Mouse (Mus musculus) embryonic facial prominence, embryonic 15.5 days (tissue): ENCODE data around the gene Arhgap22. TPM values are rescaled to one million over a fixed set of nuclear protein-coding genes. Genes with fewer than 3 reads are reported as not detected.

Source experiments
- ATAC-seq: fragments of 200-750 bp; cut with Nextera tagmentation; 2 replicates; pipeline ENCODE4 v1.8.0; 2017; ENCODE audit warnings: low read depth, moderate TSS enrichment; ENCODE audit not compliant: insufficient number of reproducible peaks, low FRiP score, low TSS enrichment
- H3K27ac ChIP-seq: fragments of 300-500 bp; sonication (generic); replicated peaks from 2 replicates; pipeline ENCODE4 v1.5.1; 2015; ENCODE audit warnings: mild to moderate bottlenecking, inconsistent platforms
- H3K27me3 ChIP-seq: fragments of 300-500 bp; sonication (generic); 2 replicates; pipeline ENCODE4 v1.6.1; 2015; ENCODE audit warnings: inconsistent platforms
- H3K36me3 ChIP-seq: fragments of 300-500 bp; sonication (generic); 2 replicates; pipeline ENCODE4 v1.6.1; 2015; ENCODE audit warnings: mild to moderate bottlenecking, inconsistent platforms
- H3K4me1 ChIP-seq: fragments of 300-500 bp; sonication (generic); 2 replicates; pipeline ENCODE4 v1.6.1; 2015; ENCODE audit warnings: inconsistent platforms
- H3K4me2 ChIP-seq: fragments of 300-500 bp; sonication (generic); replicated peaks from 2 replicates; pipeline ENCODE4 v1.6.1; 2015; ENCODE audit warnings: mild to moderate bottlenecking, inconsistent platforms
- H3K4me3 ChIP-seq: fragments of 300-500 bp; sonication (generic); replicated peaks from 2 replicates; pipeline ENCODE4 v1.5.1; 2015; ENCODE audit warnings: mild to moderate bottlenecking, inconsistent platforms
- H3K9ac ChIP-seq: fragments of 300-500 bp; sonication (generic); 2 replicates; pipeline ENCODE4 v1.6.1; 2015; ENCODE audit warnings: inconsistent platforms
- H3K9me3 ChIP-seq: fragments of 300-500 bp; sonication (generic); replicated peaks from 2 replicates; pipeline ENCODE4 v1.6.1; 2016; ENCODE audit warnings: inconsistent platforms
- WGBS: fragments of 180-500 bp; shearing (Covaris S2); methylation state at CpG from one replicate; pipeline ENCODE4 v1.1.7; 2015; 5-methylcytosine and 5-hydroxymethylcytosine counted together
- polyA plus RNA-seq: library from polyadenylated mRNA; unstranded; fragments of >200 nt; fragmentation: Nextera tagmentation; extraction: Ambion mirVana; gene quantifications from 2 replicates; pipeline ENCODE4 v1.2.1, GENCODE M21; 2015

Gene Arhgap22
- polyA plus RNA-seq, 1 experiment from 2014 or later, result 4.8 TPM

GRCm38 (mm10) chr14:33216343-33217208 is 2.8 kb downstream of the Arhgap22 start:
- H3K36me3 ChIP-seq, result no peaks in the 10 kb centered on the region
- H3K27ac ChIP-seq, result no peak overlapping the region
- H3K9me3 ChIP-seq, result no peaks in the 10 kb centered on the region
- H3K9ac ChIP-seq, result no peak overlapping the region
- peaks cover 19% of the 10 kb centered on the region for H3K27me3 ChIP-seq
- no peak overlapping the region for H3K4me2 ChIP-seq
- H3K4me3 ChIP-seq, result no peak overlapping the region
- 76% methylated on average over 19 of the region's 19 CpGs for WGBS
- H3K4me1 ChIP-seq, result peaks cover 10% of the 10 kb centered on the region
- ATAC-seq, result no peak

GRCm38 (mm10) chr14:33225235-33225634 is 11.4 kb downstream of the Arhgap22 start:
- Histone ChIP-seq H3K4me3 (no peak overlapping the region), H3K27me3 (no peaks in the 10 kb centered on the region), H3K4me1 (no peaks in the 10 kb centered on the region), H3K27ac (no peak overlapping the region), H3K4me2 (no peak overlapping the region), H3K9me3 (no peaks in the 10 kb centered on the region), H3K9ac (no peak overlapping the region), H3K36me3 (no peaks in the 10 kb centered on the region)
- no peak for ATAC-seq
- 80% methylated on average over 4 of the region's 4 CpGs for WGBS

DNA sequence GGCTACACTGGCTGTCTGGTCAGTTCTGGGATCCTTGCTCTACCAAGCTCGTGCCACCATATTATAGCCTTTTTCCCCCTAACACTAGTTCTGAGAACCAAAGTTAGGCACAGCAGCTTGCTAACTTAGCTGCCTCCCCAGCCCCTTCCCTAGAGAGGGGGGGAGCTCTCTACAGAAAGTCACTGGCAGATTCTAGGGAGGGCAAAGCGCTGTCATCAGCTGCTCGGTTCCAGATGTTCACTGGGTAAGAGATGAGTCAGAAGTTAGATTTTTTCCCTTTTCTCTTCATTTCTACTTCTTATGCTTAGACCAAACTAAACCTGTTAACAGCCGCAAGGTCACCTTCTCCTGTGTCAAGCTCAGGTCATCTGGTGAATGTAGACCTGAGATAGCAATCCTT is 16.8 kb downstream of the Arhgap22 start:
- WGBS, result 56% methylated on average over 4 of the region's 4 CpGs
- Histone ChIP-seq H3K4me2 (no peak overlapping the region), H3K4me3 (no peak overlapping the region), H3K4me1 (0 out of 2 replicates have a peak, but pooled peaks cover 3% of the 10 kb centered on the region), H3K36me3 (no peaks in the 10 kb centered on the region), H3K27ac (no peak overlapping the region), H3K9ac (no peak overlapping the region), H3K9me3 (no peaks in the 10 kb centered on the region), H3K27me3 (no peaks in the 10 kb centered on the region)
- no peak for ATAC-seq

DNA sequence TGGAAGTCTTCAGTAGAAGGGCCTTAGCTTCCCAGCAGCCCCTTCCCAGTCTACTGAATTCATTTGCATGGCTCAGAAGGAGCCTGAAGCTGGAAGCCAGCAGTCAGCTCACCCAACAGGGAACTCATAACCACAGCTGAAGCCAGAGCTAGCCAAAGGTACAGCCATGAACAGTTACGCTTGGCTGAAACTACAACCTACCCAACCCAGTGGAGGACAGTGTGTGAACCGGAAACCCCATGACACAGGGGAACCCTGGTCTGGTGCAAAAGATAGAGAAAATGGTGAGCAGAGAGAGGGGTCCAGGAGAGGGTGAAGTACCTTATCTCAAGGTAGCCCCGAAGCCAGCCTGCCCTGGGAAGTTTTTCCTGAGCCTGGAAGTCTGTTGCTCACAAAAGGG is 17.5 kb downstream of the Arhgap22 start:
- Histone ChIP-seq H3K4me3 (no peak overlapping the region), H3K9ac (no peak overlapping the region), H3K36me3 (no peaks in the 10 kb centered on the region), H3K4me1 (0 out of 2 replicates have a peak, but pooled peaks cover 3% of the 10 kb centered on the region), H3K27me3 (no peaks in the 10 kb centered on the region), H3K4me2 (no peak overlapping the region), H3K9me3 (no peaks in the 10 kb centered on the region), H3K27ac (no peak overlapping the region)
- ATAC-seq, result no peak
- WGBS, result 86% methylated on average over 3 of the region's 3 CpGs

GRCm38 (mm10) chr14:33232048-33232447 is 18.2 kb downstream of the Arhgap22 start:
- Histone ChIP-seq H3K36me3 (no peaks in the 10 kb centered on the region), H3K27me3 (no peaks in the 10 kb centered on the region), H3K4me1 (0 out of 2 replicates have a peak, but pooled peaks cover 3% of the 10 kb centered on the region), H3K4me2 (no peak overlapping the region), H3K4me3 (no peak overlapping the region), H3K27ac (no peak overlapping the region), H3K9me3 (no peaks in the 10 kb centered on the region), H3K9ac (no peak overlapping the region)
- ATAC-seq, result no peak
- 70% methylated on average over 5 of the region's 5 CpGs for WGBS

DNA sequence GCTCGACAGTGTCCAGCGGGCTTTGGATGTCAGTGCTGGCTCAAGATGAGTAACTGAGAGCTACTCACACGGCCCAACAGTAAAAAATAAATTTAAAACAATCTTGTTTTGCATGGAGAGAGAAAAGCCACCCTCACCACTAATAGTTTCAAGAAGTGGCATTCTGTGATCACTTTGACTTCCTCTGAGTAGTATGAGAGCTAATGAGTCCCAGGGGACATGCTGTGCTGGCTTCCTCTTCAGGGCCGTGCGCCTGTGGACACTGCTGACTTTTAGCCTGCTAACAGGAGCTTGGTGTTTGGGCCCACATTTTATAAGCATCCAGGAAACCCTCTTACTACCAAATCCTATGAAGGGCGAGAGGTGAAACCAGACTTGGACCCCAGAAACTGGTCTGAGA is 21.8 kb downstream of the Arhgap22 start:
- Histone ChIP-seq H3K4me3 (no peak overlapping the region), H3K27ac (no peak overlapping the region), H3K9me3 (no peaks in the 10 kb centered on the region), H3K4me2 (no peak overlapping the region), H3K4me1 (0 out of 2 replicates have a peak, but pooled peaks cover 3% of the 10 kb centered on the region), H3K9ac (no peak overlapping the region), H3K36me3 (no peaks in the 10 kb centered on the region), H3K27me3 (no peaks in the 10 kb centered on the region)
- ATAC-seq, result no peak
- WGBS, result 59% methylated on average over 6 of the region's 6 CpGs

DNA sequence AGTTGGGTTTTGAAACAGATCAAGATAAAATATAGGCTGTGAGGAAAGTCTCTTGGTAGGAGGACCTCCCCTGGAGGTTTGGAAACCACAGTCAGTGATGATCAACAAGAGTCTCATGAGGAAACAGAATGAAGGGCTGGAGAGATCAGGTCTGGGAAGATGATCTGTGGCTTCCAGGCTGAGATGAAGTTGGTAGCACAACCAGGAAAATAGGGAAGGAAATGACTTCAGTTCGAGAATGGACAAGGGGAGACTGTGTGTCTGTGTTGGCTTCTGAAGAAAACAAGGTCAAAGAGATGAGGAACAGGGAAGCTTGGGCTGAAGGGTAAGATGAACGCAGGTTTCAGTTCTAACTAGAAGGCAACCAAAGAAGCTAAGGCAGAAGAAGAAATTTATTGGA is 26.6 kb downstream of the Arhgap22 start:
- no peaks in the 10 kb centered on the region for H3K36me3 ChIP-seq
- no peaks in the 10 kb centered on the region for H3K9me3 ChIP-seq
- no peak for ATAC-seq
- no peak overlapping the region for H3K4me3 ChIP-seq
- no peaks in the 10 kb centered on the region for H3K4me1 ChIP-seq
- 83% methylated on average over 2 of the region's 2 CpGs for WGBS
- no peak overlapping the region for H3K4me2 ChIP-seq
- no peak overlapping the region for H3K27ac ChIP-seq
- H3K9ac ChIP-seq, result no peak overlapping the region
- H3K27me3 ChIP-seq, result no peaks in the 10 kb centered on the region

- Histone ChIP-seq H3K4me3 (no peak overlapping the region), H3K4me2 (no peak overlapping the region), H3K9me3 (no peaks in the 10 kb centered on the region), H3K36me3 (no peaks in the 10 kb centered on the region), H3K27ac (no peak overlapping the region), H3K4me1 (peaks cover 5% of the 10 kb centered on the region; the same call in 1 of the 2 replicates), H3K27me3 (0 out of 2 replicates have a peak, but pooled peaks cover 4% of the 10 kb centered on the region), H3K9ac (no peak overlapping the region)
- ATAC-seq, result no peak
- WGBS, result 59% methylated on average over 2 of the region's 2 CpGs
These were observed 29.4 kb downstream of the Arhgap22 start for GRCm38 (mm10) chr14:33243261-33243660.

GRCm38 (mm10) chr14:33244519-33244918 is 30.7 kb downstream of the Arhgap22 start:
- WGBS, result 44% methylated on average over 3 of the region's 3 CpGs
- H3K9ac ChIP-seq, result no peak overlapping the region

GRCm38 (mm10) chr14:33244946-33245345 is 31.1 kb downstream of the Arhgap22 start:
- Histone ChIP-seq H3K4me1 (peaks cover 5% of the 10 kb centered on the region; the same call in 1 of the 2 replicates), H3K9me3 (no peaks in the 10 kb centered on the region), H3K4me3 (no peak overlapping the region), H3K36me3 (no peaks in the 10 kb centered on the region), H3K9ac (no peak overlapping the region), H3K27ac (no peak overlapping the region), H3K27me3 (peaks cover 8% of the 10 kb centered on the region), H3K4me2 (no peak overlapping the region)
- 74% methylated on average over 2 of the region's 2 CpGs for WGBS
- ATAC-seq, result no peak

More at GRCm38 (mm10) chr14:33244519-33244918, 30.7 kb downstream of the Arhgap22 start:
- Histone ChIP-seq H3K27me3 (0 out of 2 replicates have a peak, but pooled peaks cover 6% of the 10 kb centered on the region), H3K4me1 (peaks cover 5% of the 10 kb centered on the region; the same call in 1 of the 2 replicates), H3K27ac (no peak overlapping the region), H3K9me3 (no peaks in the 10 kb centered on the region), H3K36me3 (no peaks in the 10 kb centered on the region), H3K4me3 (no peak overlapping the region), H3K4me2 (no peak overlapping the region)
- ATAC-seq, result no peak

GRCm38 (mm10) chr14:33246476-33246875 is 32.6 kb downstream of the Arhgap22 start:
- ATAC-seq, result no peak

More at GRCm38 (mm10) chr14:33246476-33246875, 32.6 kb downstream of the Arhgap22 start:
- peaks cover 18% of the 10 kb centered on the region for H3K4me1 ChIP-seq
- H3K9me3 ChIP-seq, result no peaks in the 10 kb centered on the region
- peaks cover 22% of the 10 kb centered on the region for H3K27me3 ChIP-seq
- no peak overlapping the region for H3K9ac ChIP-seq
- H3K27ac ChIP-seq, result no peak overlapping the region
- H3K4me3 ChIP-seq, result no peak overlapping the region
- 35% methylated on average over 8 of the region's 8 CpGs for WGBS
- H3K4me2 ChIP-seq, result no peak overlapping the region
- H3K36me3 ChIP-seq, result no peaks in the 10 kb centered on the region
